Mouse (Mus musculus) kidney, adult 9 months (tissue): Measurements from ENCODE around the gene Slc30a3.
"Not testable (repeated sequence)": the region's sequence is repeated elsewhere in the genome, so short reads cannot be mapped to it uniquely, and the experiment has no call there.

Experiments
- DNase-seq: peaks from one replicate; pipeline ENCODE4 v3.0.0; 2022

Slc30a3 gene

GRCm38 (mm10) chr5:31093151-31094041, 14.6 kb downstream of the Slc30a3 start:
- peak; percentile 71 for DNase-seq

DNA sequence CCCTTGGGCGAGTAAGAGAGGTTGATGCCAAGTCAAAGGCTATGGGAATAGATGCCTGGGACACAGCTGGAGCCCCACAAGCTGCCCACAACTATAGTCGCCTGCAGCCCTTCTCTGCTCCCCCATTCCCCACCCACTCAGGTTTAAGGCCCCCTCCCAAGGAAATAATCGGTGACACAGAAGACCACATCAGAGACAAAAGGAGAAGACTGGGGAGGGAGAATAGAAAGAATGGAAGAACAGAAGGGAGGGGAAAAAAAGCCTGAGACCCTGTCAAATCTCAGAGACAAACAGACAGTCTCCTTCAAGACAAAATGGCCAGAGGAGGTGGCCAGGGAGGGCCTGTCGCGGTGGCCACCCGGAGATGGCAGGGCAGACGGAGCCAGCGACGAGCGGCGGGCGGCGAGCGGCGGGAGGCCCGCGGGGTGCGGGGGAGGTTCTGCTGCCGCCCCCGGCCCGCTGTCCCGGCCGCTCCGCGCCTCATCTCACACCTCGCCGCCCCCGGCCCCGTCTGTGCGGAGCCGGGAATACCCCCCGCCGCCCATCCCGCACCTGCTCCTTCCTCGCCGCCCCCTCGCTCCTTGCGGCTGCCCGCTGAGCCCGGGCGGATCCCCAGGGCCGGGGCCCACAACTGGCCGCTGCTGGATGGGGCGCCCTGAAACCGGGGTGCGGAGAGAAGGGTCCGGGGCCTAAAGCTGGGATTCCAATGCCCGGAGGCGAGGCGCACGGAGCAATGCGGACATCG, 15.6 kb downstream of the Slc30a3 start:
- no peak for DNase-seq

- no peak for DNase-seq
These were observed 20.9 kb downstream of the Slc30a3 start for GRCm38 (mm10) chr5:31087131-31087530.

GRCm38 (mm10) chr5:31086606-31087005, 21.4 kb downstream of the Slc30a3 start:
- no peak for DNase-seq

DNA sequence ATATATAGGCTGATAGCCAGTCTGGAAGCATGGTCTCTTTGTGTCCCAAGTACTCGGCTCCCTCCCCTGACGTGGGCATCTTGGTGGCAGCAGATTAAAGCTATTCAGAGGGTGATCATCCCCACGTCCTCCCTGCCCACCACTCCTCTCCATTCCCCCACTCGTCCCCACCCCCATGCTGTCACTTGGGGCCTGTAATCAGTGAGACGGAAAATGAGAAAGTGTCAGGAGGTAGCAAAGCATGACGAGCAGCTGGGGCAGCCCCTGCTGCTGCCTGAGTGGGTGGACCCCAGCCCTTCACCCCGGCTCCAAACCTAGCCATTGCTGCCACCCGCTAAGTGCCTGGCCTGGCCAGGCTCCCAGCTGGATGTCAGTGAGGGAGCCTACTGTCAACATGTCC, 24.1 kb downstream of the Slc30a3 start:
- DNase-seq = no peak

DNA sequence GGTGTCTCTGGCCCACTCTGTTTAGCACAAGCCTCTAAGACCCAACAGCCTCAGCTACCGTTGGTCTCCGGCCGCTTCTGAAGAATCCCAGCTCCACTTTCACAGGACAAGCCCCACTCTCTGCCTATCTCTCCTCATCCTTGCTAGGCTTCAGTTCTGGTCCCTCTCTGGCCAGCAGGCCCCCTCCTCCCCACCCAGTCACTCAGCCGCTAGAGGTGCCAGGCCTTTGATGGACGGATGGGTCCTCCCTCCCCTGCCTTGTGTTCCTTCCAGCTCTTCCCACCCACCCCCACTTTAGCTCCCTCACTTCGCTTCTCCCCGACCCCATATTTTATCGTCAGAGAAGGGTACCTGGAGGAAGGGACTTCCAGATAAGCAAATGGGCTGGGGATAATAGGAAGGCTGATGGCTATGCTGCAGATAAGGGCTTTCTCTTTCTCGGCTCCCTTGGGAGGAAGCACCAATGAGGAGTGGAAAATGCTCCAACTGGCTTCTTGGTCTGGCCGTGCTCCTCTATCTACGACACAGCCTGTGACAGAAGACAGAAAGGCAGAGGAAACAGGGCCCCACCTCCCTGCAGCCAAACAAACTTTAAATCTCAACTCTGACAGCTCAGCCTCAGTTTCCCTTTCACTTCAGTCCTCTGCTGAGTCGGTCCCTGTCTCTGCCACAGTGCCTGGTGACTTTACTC, 25.0 kb downstream of the Slc30a3 start:
- DNase-seq = peak; percentile 55

DNA sequence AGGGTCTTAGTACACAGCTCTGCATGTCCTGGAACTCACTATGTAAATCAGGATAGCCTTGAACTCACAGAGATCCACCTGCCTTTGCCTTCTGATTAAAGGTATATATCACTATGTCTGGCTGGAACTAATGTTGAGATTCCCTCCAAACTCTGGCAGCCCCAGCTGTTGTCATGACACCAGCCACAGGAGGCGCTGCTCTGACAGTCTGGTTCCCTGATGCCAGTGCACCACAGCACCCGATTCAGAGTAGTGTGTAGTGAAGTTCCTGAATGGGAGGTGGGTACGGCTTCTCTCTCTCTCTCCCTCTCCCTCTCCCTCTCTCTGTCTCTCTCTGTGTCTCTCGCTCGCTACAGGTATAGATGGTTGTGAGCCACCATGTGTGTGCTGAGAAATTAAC, 25.7 kb downstream of the Slc30a3 start:
- peak; percentile 62 for DNase-seq

GRCm38 (mm10) chr5:31081386-31081785, 26.7 kb downstream of the Slc30a3 start:
- peak; percentile 50 for DNase-seq

GRCm38 (mm10) chr5:31080795-31081164, 27.3 kb downstream of the Slc30a3 start:
- DNase-seq = no peak

DNA sequence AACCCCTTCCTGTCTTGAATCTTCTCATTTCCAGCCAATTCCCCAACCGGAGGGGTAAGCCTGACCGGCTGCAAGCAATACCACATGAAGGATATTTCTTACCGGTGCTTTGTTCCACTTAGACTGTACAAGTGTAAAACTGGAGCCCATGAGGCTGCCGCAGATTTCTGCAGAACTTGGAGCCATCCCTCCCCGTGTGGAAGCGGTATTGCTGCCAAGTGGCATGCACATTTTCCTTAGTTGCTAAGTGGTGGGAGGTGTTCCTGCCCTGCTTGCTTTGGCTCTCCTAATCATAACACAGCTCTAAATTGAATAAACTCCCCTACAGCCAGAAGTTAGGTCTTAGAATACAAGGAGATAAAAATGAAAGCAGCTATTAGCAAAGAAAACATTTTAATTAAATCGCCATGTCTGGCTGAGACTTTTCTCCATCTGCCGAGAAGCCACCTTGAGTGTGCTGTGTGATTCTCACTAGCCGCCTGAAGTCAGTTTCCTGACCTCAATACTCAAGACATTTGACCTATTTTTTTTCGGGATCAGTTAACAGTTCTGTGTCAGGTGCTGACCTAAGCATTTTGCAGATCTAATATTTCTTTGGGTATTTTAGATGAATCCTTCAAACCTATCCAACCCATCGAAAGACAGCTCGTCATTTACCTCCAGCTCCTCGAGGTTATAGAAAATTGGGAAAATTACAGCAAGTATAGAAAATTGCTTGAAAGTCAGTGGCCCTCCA, 27.8 kb downstream of the Slc30a3 start:
- no peak for DNase-seq

DNA sequence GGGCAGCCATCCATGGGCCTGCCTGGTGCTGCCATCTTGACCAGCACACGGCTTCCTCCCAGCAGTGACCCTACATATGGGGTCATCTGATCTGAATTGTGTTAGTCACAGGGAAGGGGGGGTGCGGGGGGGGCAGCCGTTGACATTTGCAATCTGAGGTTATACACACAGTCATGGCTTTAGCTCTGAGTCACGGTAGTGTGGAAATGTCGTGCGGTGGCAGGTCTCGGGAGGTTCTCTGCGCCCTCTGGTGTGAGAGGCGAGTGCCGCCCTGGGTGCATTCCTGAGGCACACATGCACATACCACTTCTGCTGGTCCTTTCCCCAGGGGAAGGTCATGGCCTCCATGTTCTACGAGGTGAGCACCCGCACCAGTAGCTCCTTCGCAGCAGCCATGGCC, 31.7 kb downstream of the Slc30a3 start:
- DNase-seq = no peak

GRCm38 (mm10) chr5:31073176-31073575, 34.9 kb downstream of the Slc30a3 start:
- DNase-seq = no peak

DNA sequence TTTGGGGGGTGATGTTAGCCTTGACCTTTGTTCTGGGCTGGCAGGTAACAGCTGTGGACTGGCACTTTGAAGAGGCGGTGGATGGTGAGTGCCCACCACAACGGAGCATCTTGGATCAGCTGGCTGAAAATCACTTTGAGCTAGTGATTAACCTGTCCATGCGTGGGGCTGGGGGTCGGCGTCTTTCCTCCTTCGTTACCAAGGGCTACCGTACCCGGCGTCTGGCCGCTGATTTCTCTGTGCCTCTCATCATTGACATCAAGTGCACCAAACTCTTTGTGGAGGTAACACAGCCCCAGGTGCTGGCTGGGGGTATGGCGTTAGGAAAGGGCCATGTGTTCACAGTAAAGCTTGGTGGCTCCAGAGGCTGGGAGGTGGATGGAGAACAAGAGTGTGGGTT, 36.2 kb downstream of the Slc30a3 start:
- DNase-seq = no peak

DNA sequence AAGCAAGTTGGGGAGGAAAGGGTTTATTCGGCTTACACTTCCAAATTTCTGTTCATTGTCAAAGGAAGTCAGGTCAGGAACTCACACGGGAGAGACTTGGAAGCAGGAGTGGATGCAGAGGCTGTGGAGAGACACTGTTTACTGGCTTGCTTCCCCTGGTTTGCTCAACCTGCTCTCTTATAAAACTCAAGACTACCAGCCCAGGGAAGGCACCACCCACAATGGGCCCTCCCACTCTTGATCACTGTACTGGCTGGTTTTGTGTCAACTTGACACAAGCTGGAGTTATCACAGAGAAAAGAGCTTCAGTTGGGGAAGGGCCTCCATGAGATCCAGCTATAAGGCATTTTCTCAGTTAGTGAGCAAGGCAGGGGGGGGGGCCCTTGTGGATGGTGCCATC, 37.0 kb downstream of the Slc30a3 start:
- no peak for DNase-seq

GRCm38 (mm10) chr5:31069810-31070209, 38.2 kb downstream of the Slc30a3 start:
- no peak for DNase-seq

DNA sequence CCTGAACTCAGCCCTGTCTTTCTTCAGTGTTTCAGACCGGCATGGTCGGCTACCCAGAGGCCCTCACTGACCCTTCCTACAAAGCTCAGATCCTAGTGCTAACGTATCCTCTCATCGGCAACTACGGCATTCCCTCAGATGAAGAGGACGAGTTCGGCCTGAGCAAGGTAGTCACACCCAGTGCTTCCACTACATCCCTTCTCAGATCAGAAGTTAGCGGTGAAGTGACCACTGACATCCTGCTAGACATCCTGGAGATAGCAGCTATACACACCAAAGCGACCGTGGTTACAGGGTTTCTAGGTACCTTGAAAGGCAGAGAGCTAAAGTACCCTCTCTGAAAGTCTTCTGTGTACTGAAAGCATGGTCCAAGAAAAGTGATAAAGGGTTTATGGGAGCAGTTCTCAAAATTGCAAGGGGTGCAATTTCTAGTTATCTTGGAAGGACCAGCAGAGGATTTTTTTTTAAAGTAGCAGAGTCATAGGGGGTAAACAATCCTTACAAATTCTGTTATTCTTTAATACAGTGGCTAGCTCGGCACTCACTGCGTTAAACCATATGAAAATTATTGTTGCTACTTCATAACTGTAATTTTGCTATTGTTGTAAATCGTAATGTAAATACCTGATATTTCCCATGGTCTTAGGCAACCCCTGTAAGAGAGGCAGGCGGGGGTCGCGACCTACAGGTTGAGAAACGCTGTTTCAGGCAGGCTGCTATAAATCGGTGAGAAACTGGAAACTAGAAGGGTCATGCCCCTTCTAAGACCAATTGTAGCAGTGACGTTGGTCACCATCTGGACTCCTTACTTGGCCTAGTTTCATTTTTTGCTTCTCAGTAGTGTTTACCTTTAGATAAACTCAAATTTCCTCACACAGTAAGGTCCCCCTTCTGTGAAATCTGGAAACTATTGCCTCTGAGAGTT, 52.6 kb downstream of the Slc30a3 start:
- no peak for DNase-seq

- peak; percentile 95 for DNase-seq
These were observed 53.5 kb downstream of the Slc30a3 start, which contains the start of gene Cad for GRCm38 (mm10) chr5:31054261-31055215. Cad (plus strand) TSS chr5:31054780.

- not testable (repeated sequence) for DNase-seq
These were observed 54.3 kb downstream of the Slc30a3 start for GRCm38 (mm10) chr5:31053728-31054127.

- DNase-seq = no peak
These were observed 57.6 kb downstream of the Slc30a3 start for GRCm38 (mm10) chr5:31050427-31050826.
